Mouse (Mus musculus): ENCODE data around the gene Cdc34b.
"Not testable (repeated sequence)": the region's sequence is repeated elsewhere in the genome, so short reads cannot be mapped to it uniquely, and the experiment has no call there.

Gene Cdc34b

DNA sequence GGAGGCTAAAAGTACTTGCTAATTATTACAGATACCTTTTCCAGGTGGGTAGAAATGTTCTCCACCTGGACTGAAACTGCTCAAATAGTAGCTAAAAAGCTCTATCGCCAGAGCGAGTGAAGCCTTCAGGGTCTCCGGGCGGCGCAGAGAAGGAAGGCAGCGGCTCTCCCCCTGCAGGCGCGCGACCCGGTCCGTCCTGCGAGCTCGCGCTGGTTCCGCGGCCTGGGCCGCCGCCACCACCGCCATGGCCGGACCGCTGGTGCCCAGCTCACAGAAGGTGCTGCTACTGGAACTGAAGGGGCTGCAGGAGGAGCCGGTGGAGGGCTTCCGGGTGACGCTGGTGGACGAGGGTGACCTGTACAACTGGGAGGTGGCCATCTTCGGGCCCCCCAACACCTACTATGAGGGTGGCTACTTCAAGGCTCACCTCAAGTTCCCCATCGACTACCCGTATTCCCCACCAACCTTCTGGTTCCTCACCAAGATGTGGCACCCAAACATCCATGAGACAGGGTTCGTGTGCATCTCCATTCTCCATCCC is at the start of gene Cdc34b:
Gene Cdc34b (plus strand): TSS at position 51 of the 541 bp plus-strand sequence.
- DNase-seq, result no peak

- DNase-seq, result not testable (repeated sequence)
Measured at GRCm38 (mm10) chr11:94692502-94692901, 49.1 kb upstream of the Cdc34b start.

GRCm38 (mm10) chr11:94695508-94695907 is 46.1 kb upstream of the Cdc34b start:
- DNase-seq, result no peak

GRCm38 (mm10) chr11:94697140-94697539 is 44.4 kb upstream of the Cdc34b start:
- DNase-seq, result no peak

DNA sequence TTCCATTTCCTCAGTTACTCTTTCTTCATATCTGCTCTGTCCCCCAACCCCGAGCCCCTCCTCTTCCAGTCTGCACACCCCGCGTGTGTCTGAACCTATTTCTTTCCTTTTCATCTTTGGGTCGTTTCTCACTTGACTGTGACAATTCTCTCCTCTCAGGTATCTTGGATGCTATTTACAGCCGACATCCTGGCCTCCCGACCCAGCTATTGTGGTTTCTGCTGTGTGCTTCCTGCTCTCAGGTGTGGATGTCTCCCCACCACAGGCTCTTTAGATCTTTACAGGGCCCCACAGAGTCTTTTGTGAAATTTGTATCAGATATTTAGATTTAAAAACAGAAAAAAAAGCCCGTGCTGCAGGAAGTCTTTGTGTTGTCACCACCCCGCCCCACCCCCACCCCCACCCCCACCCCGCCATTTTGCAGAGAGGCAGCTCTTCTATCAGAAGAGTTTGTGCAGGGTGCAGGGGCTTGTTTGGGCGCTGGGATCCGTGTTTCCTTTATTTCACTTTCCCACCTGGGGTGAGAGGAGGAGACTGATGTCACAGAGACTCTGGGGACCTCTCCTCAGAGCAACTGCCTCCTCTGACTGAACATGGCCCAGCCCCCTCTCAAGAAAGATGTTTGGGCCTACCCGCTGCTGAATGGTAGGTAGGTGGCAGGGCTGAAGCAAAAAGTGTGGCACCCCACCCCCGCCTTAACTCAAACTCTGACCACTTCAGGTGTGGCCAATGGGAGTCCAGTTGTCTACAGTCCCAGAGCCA is 43.7 kb upstream of the Cdc34b start:
- DNase-seq, result no peak

DNA sequence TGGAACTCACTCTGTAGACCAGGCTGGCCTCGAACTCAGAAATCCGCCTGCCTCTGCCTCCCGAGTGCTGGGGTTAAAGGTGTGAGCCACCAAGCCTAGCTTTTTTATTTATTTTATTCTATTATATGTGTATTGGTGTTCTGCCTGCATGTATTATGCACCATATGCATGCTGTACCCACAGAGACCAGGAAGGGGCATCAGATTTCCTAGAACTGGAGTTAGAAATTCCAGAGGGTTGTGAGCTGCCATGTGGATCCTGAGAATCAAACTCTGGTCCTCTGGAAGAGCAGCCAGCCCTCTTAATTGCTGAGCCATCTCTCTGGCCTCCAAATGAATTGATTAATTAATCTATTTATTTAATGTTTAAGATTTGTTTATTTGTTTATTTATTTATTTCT is 42.2 kb upstream of the Cdc34b start:
- DNase-seq, result no peak

DNA sequence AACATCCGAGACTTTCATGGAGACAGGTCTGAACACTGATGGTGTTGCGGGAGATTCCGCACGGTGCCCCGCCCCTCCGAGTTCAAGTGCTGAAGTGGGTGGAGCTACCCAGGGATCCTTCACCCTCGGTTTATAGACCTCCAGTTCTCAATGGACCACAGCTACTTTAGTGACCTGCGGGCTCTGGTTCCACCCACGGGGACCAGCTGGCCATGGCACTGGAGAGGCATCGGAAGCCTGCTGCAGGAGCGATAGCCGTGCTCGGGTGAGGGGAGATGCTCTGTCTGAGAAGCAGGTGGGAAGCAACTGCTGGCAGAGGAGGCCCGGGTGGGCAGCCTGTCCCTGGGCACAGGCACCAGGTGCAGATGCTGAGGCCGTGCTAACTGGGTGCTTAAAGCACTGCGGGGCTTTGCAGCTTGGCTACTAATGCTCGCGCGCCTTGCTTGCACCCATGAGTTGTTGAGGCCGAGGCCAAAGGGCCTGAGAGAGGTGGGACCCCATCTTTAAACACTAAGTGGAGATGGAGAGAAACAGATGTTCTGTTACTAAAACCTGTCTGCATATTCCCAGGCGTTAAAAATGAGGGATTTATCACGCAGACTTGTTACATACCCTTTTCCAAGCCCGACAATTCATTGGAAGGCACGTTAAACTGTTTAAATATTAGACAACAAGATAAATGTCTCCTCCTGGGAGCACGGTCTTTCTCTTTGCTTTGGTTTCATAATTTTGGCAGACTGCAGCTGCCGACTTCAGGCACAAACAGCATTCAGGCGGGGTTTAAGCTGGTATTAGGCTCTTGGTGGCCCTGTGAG is 40.0 kb upstream of the Cdc34b start:
- DNase-seq, result no peak

DNA sequence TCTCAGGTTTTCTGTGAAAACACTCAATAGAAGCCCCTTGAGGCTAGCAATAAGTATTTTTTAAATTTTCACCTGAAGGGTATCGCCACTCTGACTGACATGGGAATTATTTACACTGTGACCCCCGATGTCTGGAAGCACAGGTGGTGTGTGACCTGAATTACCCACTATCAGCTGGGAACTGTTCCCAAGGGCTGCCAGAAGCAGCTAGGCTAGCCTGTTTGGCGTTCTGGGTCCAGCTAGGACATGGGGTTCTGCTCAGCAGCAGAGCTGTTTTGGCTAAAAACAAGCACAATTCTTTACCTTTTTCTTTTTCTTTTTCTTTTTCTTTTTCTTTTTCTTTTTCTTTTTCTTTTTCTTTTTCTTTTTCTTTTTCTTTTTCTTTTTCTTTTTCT is 39.4 kb upstream of the Cdc34b start:
- no peak for DNase-seq

GRCm38 (mm10) chr11:94704020-94704419 is 37.6 kb upstream of the Cdc34b start:
- DNase-seq, result no peak

GRCm38 (mm10) chr11:94704472-94704871 is 37.1 kb upstream of the Cdc34b start, which contains the start of gene Gm11541:
Gene Gm11541 (minus strand): TSS chr11:94704499.
- DNase-seq, result no peak

- DNase-seq, result no peak
Measured at GRCm38 (mm10) chr11:94713246-94713860, 28.2 kb upstream of the Cdc34b start.

DNA sequence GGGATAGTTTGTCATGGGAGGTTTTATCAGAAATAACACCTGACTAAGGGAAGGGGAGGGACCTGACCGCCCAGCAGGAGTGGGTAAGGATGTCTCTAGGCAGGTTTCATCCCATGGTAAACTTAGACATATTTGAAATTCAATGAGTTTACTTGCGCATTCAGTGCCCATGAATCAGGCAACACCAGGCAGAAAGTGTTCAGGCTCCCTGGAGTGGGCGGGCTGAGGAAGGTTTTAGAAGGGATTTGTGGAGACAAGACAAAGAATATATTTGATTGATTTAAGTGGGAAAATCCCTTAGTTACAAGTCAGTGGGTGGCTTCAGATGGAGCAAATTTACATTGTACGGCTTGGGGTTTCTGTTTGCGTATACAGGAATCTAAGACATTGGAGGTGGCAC is 26.0 kb upstream of the Cdc34b start:
- no peak for DNase-seq

DNA sequence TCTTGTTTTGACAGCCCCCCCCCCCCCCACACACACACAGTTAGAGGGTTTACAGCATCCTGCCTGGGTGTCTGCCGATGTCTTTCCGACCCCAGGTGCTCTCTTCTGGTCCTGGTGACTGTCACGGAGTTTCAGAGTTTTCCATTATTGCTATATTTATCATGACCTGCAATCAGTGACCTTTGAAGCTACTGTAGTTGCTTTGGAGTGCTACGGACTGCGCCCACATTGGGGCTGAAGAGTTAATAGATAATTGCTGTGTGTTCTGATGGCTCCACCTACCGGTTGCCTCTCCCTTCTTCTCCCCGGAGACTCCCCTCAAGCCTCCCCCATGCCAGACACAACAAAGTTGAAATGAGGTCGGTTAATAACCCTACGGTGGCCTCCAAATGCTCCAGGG is 24.8 kb upstream of the Cdc34b start:
- peak; percentile 42 for DNase-seq

DNA sequence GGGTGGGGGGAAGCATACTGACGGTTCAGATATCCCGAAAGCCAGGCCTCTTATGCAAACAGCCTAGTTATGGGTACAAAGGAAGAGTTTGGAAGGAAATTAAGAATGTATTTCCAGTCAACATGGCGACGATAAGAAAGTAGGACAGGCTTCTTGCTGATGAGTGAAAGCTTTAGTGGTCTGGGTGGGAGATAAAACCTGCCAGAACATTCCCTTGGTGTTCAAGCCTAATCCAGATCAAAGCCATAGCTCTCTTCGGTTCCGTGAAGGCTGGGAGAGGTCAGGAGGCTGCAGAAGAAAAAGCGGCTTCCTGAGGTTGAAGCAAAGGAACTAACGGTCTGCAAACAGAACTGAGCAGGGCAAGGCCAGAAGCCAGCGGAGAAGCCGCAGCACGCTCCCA is 24.3 kb upstream of the Cdc34b start:
- DNase-seq, result no peak

DNA sequence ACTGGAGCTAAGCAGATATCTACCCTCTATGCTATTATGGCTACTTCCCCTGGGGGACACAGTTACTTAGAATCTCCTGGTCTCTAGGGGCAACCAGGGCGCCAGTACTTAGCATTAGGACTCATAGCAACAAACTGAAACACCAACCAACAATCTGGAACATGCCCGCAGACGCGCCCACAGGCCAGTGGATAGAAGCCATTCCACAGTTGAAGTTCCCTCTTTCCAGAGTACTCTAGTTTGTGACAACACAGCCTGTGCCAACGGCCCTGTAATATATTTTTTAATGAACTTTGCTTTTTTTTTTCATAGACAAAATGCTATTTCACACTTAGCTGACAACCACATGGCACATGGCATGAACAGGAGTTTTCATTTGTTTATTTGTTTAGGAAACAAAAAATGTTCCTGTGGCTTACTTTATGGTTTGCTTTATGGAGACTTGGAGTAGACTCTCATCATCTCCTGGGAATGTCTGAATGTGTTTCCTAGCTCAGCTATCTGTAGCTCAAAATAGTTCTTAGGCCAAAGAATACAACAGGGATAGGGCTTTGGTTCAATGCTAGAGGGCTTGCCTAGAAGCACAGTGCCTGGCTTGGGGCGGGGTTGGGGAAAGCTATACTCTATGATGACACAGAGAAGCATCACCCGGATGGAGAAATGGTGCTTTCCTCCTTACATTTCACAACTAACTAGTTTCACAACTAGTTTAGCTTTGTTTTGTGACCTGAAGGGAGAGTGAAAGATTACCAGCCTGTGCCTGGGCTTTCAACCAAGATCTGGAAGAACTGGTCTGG is 23.3 kb upstream of the Cdc34b start:
- no peak for DNase-seq

GRCm38 (mm10) chr11:94719216-94719615 is 22.4 kb upstream of the Cdc34b start:
- no peak for DNase-seq

- DNase-seq, result no peak
Measured at GRCm38 (mm10) chr11:94727306-94727705, 14.3 kb upstream of the Cdc34b start.

DNA sequence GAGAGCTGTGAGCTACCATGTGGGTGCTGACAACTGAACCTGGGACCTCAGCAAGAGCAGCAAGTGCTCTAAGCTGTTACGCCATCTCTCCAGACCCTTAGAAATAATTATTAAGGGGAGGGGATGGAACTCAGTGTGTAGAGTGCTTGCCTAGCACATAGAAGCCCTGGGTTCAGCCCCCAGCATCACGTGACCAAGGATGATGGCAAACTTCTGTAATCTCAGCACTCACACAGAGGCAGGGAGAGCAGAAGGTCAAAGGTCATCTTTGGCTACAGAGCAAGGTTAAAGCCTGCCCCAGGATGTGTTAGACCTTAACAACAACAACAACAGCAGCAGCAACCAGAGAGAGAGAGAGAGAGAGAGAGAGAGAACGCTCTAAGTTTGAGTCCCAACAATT is 13.0 kb upstream of the Cdc34b start:
- no peak for DNase-seq

DNA sequence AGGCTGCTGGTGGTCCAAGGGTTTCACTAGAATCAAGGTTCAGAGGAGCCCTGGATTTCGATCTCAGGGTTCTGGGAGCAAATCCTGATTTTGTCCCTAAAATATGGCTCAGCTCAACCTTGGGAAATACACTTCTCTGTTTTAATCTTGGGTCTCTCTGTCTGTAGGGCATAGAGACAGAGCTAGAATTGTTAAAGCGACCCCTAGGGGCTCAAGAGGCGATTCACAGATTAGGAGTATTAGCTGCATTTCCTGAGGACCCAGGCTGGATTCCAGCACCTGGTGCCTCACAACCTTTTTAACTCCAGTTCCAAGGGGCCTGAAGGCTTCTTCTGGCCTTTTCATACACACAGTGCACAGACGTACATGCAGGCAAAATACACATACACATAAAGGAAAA is 12.0 kb upstream of the Cdc34b start:
- DNase-seq, result no peak

DNA sequence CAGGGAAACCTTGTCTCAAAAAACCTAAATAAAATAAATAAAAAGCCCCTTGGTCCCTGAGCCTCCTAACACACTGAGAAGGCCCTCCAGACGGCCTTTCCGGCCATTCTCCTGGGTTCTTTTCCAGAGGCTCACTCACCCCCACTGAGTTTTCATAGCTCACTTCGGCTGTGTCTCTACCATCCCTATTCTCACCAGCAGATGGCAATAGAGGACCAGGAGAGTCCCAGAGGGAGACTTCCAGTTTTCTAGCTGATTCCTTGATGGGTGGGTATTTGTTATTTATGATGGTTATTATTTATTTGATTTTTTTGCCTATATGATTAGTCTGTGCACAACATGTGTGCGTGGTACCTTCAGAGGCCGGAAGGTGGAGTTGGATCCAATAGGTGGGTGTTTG is 11.3 kb upstream of the Cdc34b start:
- DNase-seq, result peak; percentile 56

GRCm38 (mm10) chr11:94731229-94731628 is 10.4 kb upstream of the Cdc34b start:
- no peak for DNase-seq

DNA sequence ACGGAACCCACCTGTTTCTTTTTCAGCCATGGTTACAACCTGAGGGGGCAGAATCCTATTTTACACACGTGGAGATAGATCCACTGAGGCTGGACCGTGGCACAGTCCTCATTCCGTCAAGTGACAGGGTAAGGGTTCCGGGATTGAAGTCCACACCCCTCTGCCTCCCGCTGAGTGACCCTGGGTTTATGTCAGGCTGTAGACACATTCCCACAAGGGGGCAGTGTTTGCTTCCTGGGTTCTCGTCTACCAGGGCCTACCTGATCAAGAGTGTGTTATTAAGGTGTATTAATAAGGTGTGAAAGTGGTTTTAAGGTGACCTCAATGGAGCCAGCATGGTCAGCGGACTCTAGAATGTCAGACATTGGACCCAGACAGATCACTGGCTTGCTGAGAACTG is 8.8 kb upstream of the Cdc34b start:
- peak; percentile 49 for DNase-seq

GRCm38 (mm10) chr11:94735746-94736145 is 5.8 kb upstream of the Cdc34b start:
- no peak for DNase-seq

Measured in kidney, adult 18-20 months (tissue).